Mouse (Mus musculus) kidney, embryonic 16.5 days (tissue): ENCODE measurements at regions not wholly inside any gene's neighbourhood (a gene's known extent, or its start where the extent isn't known, plus 50 kb on each side); places are given as distances from the start of the nearest gene placed in this dataset.
"Not testable (repeated sequence)": the region's sequence is repeated elsewhere in the genome, so short reads cannot be mapped to it uniquely, and the experiment has no call there.

Experiments used
- ATAC-seq: fragments of 200-750 bp; cut with Nextera tagmentation; 2 replicates; pipeline ENCODE4 v1.8.0; 2017; ENCODE audit warnings: moderate TSS enrichment; ENCODE audit not compliant: low FRiP score, low TSS enrichment
- H3K27ac ChIP-seq: fragments of 300-500 bp; sonication (generic); 2 replicates; pipeline ENCODE4 v1.5.1; 2014; ENCODE audit warnings: low read length
- H3K27me3 ChIP-seq: fragments of 300-500 bp; sonication (generic); 2 replicates; pipeline ENCODE4 v1.6.1; 2014; ENCODE audit warnings: low read length, control low read depth, mixed read lengths; ENCODE audit not compliant: insufficient read depth
- H3K36me3 ChIP-seq: fragments of 300-500 bp; sonication (generic); 2 replicates; pipeline ENCODE4 v1.6.1; 2014; ENCODE audit warnings: low read length, control low read depth, mixed read lengths; ENCODE audit not compliant: insufficient read depth
- H3K4me1 ChIP-seq: fragments of 300-500 bp; sonication (generic); 2 replicates; pipeline ENCODE4 v1.6.1; 2014; ENCODE audit warnings: low read length, control low read depth, mixed read lengths; ENCODE audit not compliant: insufficient read depth
- H3K4me2 ChIP-seq: fragments of 300-500 bp; sonication (generic); replicated peaks from 2 replicates; pipeline ENCODE4 v1.6.1; 2014; ENCODE audit warnings: low read depth, low read length
- H3K4me3 ChIP-seq: fragments of 300-500 bp; sonication (generic); 2 replicates; pipeline ENCODE4 v1.5.1; 2014; ENCODE audit warnings: mild to moderate bottlenecking, low read length
- H3K9ac ChIP-seq: fragments of 300-500 bp; sonication (generic); replicated peaks from 2 replicates; pipeline ENCODE4 v1.6.1; 2014; ENCODE audit warnings: low read length
- H3K9me3 ChIP-seq: fragments of 300-500 bp; sonication (generic); 2 replicates; pipeline ENCODE4 v1.6.1; 2016; ENCODE audit warnings: low read length, control low read depth
- WGBS: fragments of 180-500 bp; shearing (Covaris S2); extraction: QIAGEN DNeasy Blood & Tissue Kit; methylation state at CpG from one replicate; pipeline ENCODE4 v1.1.7; 2014; 5-methylcytosine and 5-hydroxymethylcytosine counted together

GRCm38 (mm10) chr1:59418748-59419147 lies 63.5 kb upstream of the Fzd7 start:
- no peak overlapping the region for H3K4me3 ChIP-seq
- H3K4me2 ChIP-seq, result no peak overlapping the region
- H3K9me3 ChIP-seq, result no peaks in the 10 kb centered on the region
- no peaks in the 10 kb centered on the region for H3K27me3 ChIP-seq
- H3K9ac ChIP-seq, result no peak overlapping the region
- H3K36me3 ChIP-seq, result no peaks in the 10 kb centered on the region
- H3K27ac ChIP-seq, result no peak overlapping the region
- no peak for ATAC-seq
- peaks cover 16% of the 10 kb centered on the region for H3K4me1 ChIP-seq
- WGBS, result 86% methylated on average over 9 of the region's 9 CpGs

- no peaks in the 10 kb centered on the region for H3K9me3 ChIP-seq
- 0 out of 2 replicates have a peak overlapping the region, but pooled peaks have one; percentile 3 for H3K4me2 ChIP-seq
- H3K9ac ChIP-seq, result 0 out of 2 replicates have a peak overlapping the region, but pooled peaks have one; percentile 19
- H3K4me1 ChIP-seq, result peaks cover 29% of the 10 kb centered on the region
- H3K4me3 ChIP-seq, result no peak overlapping the region
- H3K36me3 ChIP-seq, result no peaks in the 10 kb centered on the region
- peak; percentile 69 for ATAC-seq
- no peaks in the 10 kb centered on the region for H3K27me3 ChIP-seq
- H3K27ac ChIP-seq, result peak overlapping the region; percentile 23; the same call in 1 of the 2 replicates
- WGBS, result 20% methylated on average over 19 of the region's 19 CpGs
These were observed 59.0 kb upstream of the Fzd7 start for GRCm38 (mm10) chr1:59422981-59423941.

- H3K9ac ChIP-seq, ATAC-seq: not testable (repeated sequence)
- whole genome bisulfite sequencing, result 90% methylated on average over 1 of the region's 1 CpGs
These were observed 56.5 kb upstream of the Fzd7 start for GRCm38 (mm10) chr1:59425771-59426170.

GRCm38 (mm10) chr1:59426346-59427203 lies 55.6 kb upstream of the Fzd7 start:
- peaks cover 38% of the 10 kb centered on the region for H3K4me1 ChIP-seq

More at GRCm38 (mm10) chr1:59425771-59426170, 56.5 kb upstream of the Fzd7 start:
- H3K4me2 ChIP-seq, H3K27ac ChIP-seq, H3K9me3 ChIP-seq, H3K36me3 ChIP-seq, H3K4me3 ChIP-seq, H3K27me3 ChIP-seq: not testable (repeated sequence)
- peaks cover 35% of the 10 kb centered on the region for H3K4me1 ChIP-seq

DNA sequence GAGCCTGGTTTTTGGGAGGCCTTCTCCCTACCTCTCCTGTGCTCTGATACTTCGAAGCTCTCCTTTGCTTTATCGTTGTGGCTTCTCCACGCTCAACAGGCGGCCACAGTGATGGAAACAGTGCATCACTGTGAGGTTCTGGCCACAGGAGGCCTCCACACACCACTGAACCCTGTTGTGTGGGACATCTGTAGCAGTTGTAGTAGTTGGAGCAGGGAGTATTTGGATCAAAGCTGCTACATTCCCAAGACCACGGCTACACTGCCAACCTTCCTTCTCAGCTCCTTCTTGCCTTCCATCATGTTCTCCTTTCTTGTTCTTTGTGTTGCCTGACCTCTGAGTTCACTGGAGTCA lies 55.0 kb upstream of the Fzd7 start:
- Histone ChIP-seq H3K27me3 (no peaks in the 10 kb centered on the region), H3K4me2 (no peak overlapping the region), H3K36me3 (no peaks in the 10 kb centered on the region), H3K4me3 (no peak overlapping the region), H3K4me1 (peaks cover 38% of the 10 kb centered on the region), H3K9ac (no peak overlapping the region), H3K27ac (peak overlapping the region; percentile 54), H3K9me3 (no peaks in the 10 kb centered on the region)
- WGBS, result 71% methylated on average over 5 of the region's 5 CpGs
- no peak for ATAC-seq

More at GRCm38 (mm10) chr1:59426346-59427203, 55.6 kb upstream of the Fzd7 start:
- ATAC-seq, result no peak
- no peak overlapping the region for H3K4me2 ChIP-seq
- H3K9me3 ChIP-seq, result no peaks in the 10 kb centered on the region
- no peaks in the 10 kb centered on the region for H3K36me3 ChIP-seq
- no peak overlapping the region for H3K9ac ChIP-seq
- H3K27ac ChIP-seq, result peak overlapping the region; percentile 54
- H3K4me3 ChIP-seq, result no peak overlapping the region
- 61% methylated on average over 9 of the region's 10 CpGs for WGBS
- no peaks in the 10 kb centered on the region for H3K27me3 ChIP-seq

- Histone ChIP-seq H3K27me3 (no peaks in the 10 kb centered on the region), H3K4me1 (peaks cover 22% of the 10 kb centered on the region), H3K27ac (no peak overlapping the region), H3K4me2 (no peak overlapping the region), H3K36me3 (no peaks in the 10 kb centered on the region), H3K9ac (no peak overlapping the region), H3K4me3 (no peak overlapping the region), H3K9me3 (no peaks in the 10 kb centered on the region)
- no peak for ATAC-seq
- 75% methylated on average over 4 of the region's 4 CpGs for WGBS
These were observed 52.9 kb upstream of the Fzd7 start for GRCm38 (mm10) chr1:59429289-59429688.

DNA sequence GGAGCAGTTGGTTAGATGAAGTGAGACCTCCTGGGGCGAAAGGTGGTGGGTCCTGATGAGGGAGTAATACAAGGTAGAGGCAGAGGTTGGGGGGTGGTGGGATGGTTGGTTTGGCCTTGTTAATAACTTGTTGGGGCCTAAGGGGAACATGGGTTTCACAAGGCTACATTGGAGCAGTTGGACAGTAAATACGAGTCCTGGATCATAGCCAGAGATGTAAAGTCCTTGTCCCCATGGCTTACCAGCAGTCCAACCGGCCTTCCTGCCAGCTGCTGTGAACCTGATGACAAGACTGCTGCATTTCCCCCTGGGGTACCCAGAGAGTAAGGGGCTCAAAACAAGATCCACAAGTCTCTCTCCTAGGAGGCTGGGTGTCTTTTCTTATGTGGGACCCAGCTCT lies 52.0 kb upstream of the Fzd7 start:
- Histone ChIP-seq H3K27ac (no peak overlapping the region), H3K4me3 (no peak overlapping the region), H3K9ac (no peak overlapping the region), H3K27me3 (no peaks in the 10 kb centered on the region), H3K4me2 (no peak overlapping the region), H3K36me3 (no peaks in the 10 kb centered on the region), H3K4me1 (peaks cover 22% of the 10 kb centered on the region), H3K9me3 (no peaks in the 10 kb centered on the region)
- 88% methylated on average over 3 of the region's 3 CpGs for WGBS
- no peak for ATAC-seq

- 64% methylated on average over 6 of the region's 6 CpGs for WGBS
- no peak for ATAC-seq
- H3K9ac ChIP-seq, result no peak overlapping the region
These were observed 51.2 kb upstream of the Fzd7 start for GRCm38 (mm10) chr1:59430886-59431486.

More at GRCm38 (mm10) chr1:59430886-59431486, 51.2 kb upstream of the Fzd7 start:
- Histone ChIP-seq H3K36me3 (no peaks in the 10 kb centered on the region), H3K9me3 (no peaks in the 10 kb centered on the region), H3K4me1 (peaks cover 22% of the 10 kb centered on the region), H3K27me3 (no peaks in the 10 kb centered on the region), H3K4me2 (no peak overlapping the region), H3K27ac (no peak overlapping the region), H3K4me3 (no peak overlapping the region)
